Mouse (Mus musculus) liver, postnatal 0 days (tissue): ENCODE measurements around the gene Btbd7.

Experiments
- CTCF ChIP-seq: sonication (generic); IDR thresholded peaks from 2 replicates; pipeline ENCODE4 v1.5.1; 2016; ENCODE audit warnings: antibody characterized with exemption, low read depth
- EP300 ChIP-seq: IDR thresholded peaks from 2 replicates; pipeline ENCODE4 v1.6.1; 2016; ENCODE audit warnings: antibody characterized with exemption, low read depth, mild to moderate bottlenecking

- TF ChIP-seq CTCF, result no peak
- TF ChIP-seq EP300, result no peak
These were observed 100.1 kb downstream of the Btbd7 start for GRCm38 (mm10) chr12:102778151-102778550.
